Mouse (Mus musculus) CD4-positive, CD25-positive, alpha-beta regulatory T cell, adult 2 months (primary cell): ENCODE measurements around the gene Mbd6.
A peak's percentile ranks its signal among the peaks of the same experiment; 100 is the strongest.
"Not testable (repeated sequence)": the region's sequence is repeated elsewhere in the genome, so short reads cannot be mapped to it uniquely, and the experiment has no call there.

ENCODE experiments used
- DNase-seq: peaks from one replicate; pipeline ENCODE4 v3.0.0-alpha.2; 2012; ENCODE audit warnings: low read depth, low spot score

Gene Mbd6

GRCm38 (mm10) chr10:127288800-127289572 lies at the start of gene Mbd6:
Mbd6 (minus strand) TSS chr10:127289018.
- DNase-seq = peak; percentile 96

- peak; percentile 53 for DNase-seq
These were observed 48.8 kb upstream of the Mbd6 start for GRCm38 (mm10) chr10:127337536-127338099.

GRCm38 (mm10) chr10:127336952-127337351 lies 48.1 kb upstream of the Mbd6 start:
- no peak for DNase-seq

GRCm38 (mm10) chr10:127335271-127335670 lies 46.5 kb upstream of the Mbd6 start:
- peak; percentile 49 for DNase-seq

- DNase-seq = peak; percentile 76
These were observed 44.3 kb upstream of the Mbd6 start for GRCm38 (mm10) chr10:127333152-127333551.

GRCm38 (mm10) chr10:127332211-127332874 lies 43.5 kb upstream of the Mbd6 start:
- peak; percentile 59 for DNase-seq

- DNase-seq = no peak
These were observed 41.4 kb upstream of the Mbd6 start for GRCm38 (mm10) chr10:127330212-127330611.

GRCm38 (mm10) chr10:127327461-127328145 lies 38.8 kb upstream of the Mbd6 start:
- no peak for DNase-seq

- no peak for DNase-seq
These were observed 38.0 kb upstream of the Mbd6 start for GRCm38 (mm10) chr10:127326828-127327227.

GRCm38 (mm10) chr10:127326017-127326801 lies 37.4 kb upstream of the Mbd6 start:
- DNase-seq = peak; percentile 67

GRCm38 (mm10) chr10:127325454-127326016 lies 36.7 kb upstream of the Mbd6 start:
- DNase-seq = peak; percentile 56

GRCm38 (mm10) chr10:127324495-127324894 lies 35.7 kb upstream of the Mbd6 start:
- DNase-seq = peak; percentile 94

- peak; percentile 49 for DNase-seq
These were observed 34.5 kb upstream of the Mbd6 start for GRCm38 (mm10) chr10:127323131-127323855.

GRCm38 (mm10) chr10:127322669-127323068 lies 33.9 kb upstream of the Mbd6 start:
- peak; percentile 38 for DNase-seq

GRCm38 (mm10) chr10:127322178-127322577 lies 33.4 kb upstream of the Mbd6 start:
- peak; percentile 58 for DNase-seq

- peak; percentile 71 for DNase-seq
These were observed 32.8 kb upstream of the Mbd6 start, which contains the start of gene Arhgap9 for GRCm38 (mm10) chr10:127321621-127322020. Arhgap9 (plus strand) TSS chr10:127321964.

- no peak for DNase-seq
These were observed 31.2 kb upstream of the Mbd6 start for GRCm38 (mm10) chr10:127319969-127320368.

- DNase-seq = no peak
These were observed 29.2 kb upstream of the Mbd6 start for GRCm38 (mm10) chr10:127318009-127318408.

GRCm38 (mm10) chr10:127317277-127317676 lies 28.5 kb upstream of the Mbd6 start:
- no peak for DNase-seq

GRCm38 (mm10) chr10:127314950-127315349 lies 26.1 kb upstream of the Mbd6 start:
- not testable (repeated sequence) for DNase-seq
